Mouse (Mus musculus) cortical plate, adult 2 months (tissue): Measurements from ENCODE around the gene Hnrnpab. TPM values are rescaled to one million over a fixed set of nuclear protein-coding genes. Genes with fewer than 3 reads are reported as not detected.

Source experiments
- H3K27ac ChIP-seq: fragments of 200-500 bp; 2 replicates; pipeline ENCODE4 v1.5.1; 2012; ENCODE audit warnings: low read length, control low read depth, inconsistent platforms; ENCODE audit not compliant: insufficient read depth
- H3K4me1 ChIP-seq: fragments of 200-500 bp; 2 replicates; pipeline ENCODE4 v1.6.1; 2011; ENCODE audit warnings: low read length; ENCODE audit not compliant: control insufficient read depth, insufficient read depth
- H3K4me3 ChIP-seq: fragments of 200-500 bp; 2 replicates; pipeline ENCODE4 v1.5.1; 2011; ENCODE audit warnings: mild to moderate bottlenecking, low read length, control low read depth; ENCODE audit not compliant: insufficient read depth
- CTCF ChIP-seq: fragments of 200-500 bp; IDR thresholded peaks from 2 replicates; pipeline ENCODE4 v1.5.1; 2011; ENCODE audit warnings: mild to moderate bottlenecking, control low read depth, low read length; ENCODE audit not compliant: insufficient read depth; ENCODE audit errors: extremely low read depth
- POLR2A ChIP-seq: fragments of 200-500 bp; IDR thresholded peaks from 2 replicates; pipeline ENCODE4 v1.6.1; 2011; ENCODE audit warnings: mild to moderate bottlenecking, low read length, control low read depth; ENCODE audit not compliant: insufficient read depth; ENCODE audit errors: extremely low read depth
- polyA plus RNA-seq: library from polyadenylated mRNA; depleted of rRNA; stranded (reverse); fragments of >200 nt; gene quantifications from 2 replicates; pipeline ENCODE4 v1.2.3, GENCODE M21; 2012

The Hnrnpab gene
- polyA plus RNA-seq, 1 experiment = 100 TPM

GRCm38 (mm10) chr11:51584431-51585248 is 22.0 kb downstream of the Hnrnpab start, which contains the start of gene Phykpl:
Phykpl (plus strand) TSS chr11:51584757.
- Histone ChIP-seq H3K4me3 (peak within 1 kb of the TSS; percentile 65), H3K4me1 (peaks cover 3% of the 10 kb centered on the region; the same call in 1 of the 2 replicates)
- TF ChIP-seq POLR2A (peak; percentile 97), CTCF (no peak)

GRCm38 (mm10) chr11:51584057-51584430 is 22.6 kb downstream of the Hnrnpab start:
- Histone ChIP-seq H3K4me1 (peaks cover 3% of the 10 kb centered on the region; the same call in 1 of the 2 replicates), H3K4me3 (peak overlapping the region; percentile 65), H3K27ac (peak overlapping the region; percentile 89)
- TF ChIP-seq POLR2A = no peak
- TF ChIP-seq CTCF = no peak

More at GRCm38 (mm10) chr11:51584431-51585248, 22.0 kb downstream of the Hnrnpab start, which contains the start of gene Phykpl:
- peak within 1 kb of the TSS; percentile 89 for H3K27ac ChIP-seq

DNA sequence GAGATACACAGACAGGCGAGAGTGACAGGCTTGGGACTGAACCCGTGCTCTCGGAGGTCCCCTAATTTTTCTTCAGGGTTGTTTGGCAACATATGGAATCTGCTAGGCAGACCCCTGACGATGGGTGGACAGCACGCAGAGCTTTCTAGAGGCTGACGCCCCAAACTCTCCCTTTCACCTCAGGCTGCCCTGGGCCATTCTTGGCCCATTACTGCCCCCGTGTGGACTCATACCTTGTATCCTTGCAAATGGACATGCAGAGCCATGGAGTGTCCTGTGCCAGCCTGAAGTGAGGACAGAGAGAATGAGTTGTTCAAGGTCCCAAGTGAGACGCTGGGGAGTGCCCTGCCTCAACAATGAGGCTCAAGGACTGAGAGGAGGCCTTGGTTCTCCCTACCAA is 23.9 kb downstream of the Hnrnpab start:
- TF ChIP-seq POLR2A (no peak), CTCF (peak; percentile 40)
- Histone ChIP-seq H3K4me3 (no peak overlapping the region), H3K4me1 (peaks cover 3% of the 10 kb centered on the region; the same call in 1 of the 2 replicates), H3K27ac (no peak overlapping the region)

DNA sequence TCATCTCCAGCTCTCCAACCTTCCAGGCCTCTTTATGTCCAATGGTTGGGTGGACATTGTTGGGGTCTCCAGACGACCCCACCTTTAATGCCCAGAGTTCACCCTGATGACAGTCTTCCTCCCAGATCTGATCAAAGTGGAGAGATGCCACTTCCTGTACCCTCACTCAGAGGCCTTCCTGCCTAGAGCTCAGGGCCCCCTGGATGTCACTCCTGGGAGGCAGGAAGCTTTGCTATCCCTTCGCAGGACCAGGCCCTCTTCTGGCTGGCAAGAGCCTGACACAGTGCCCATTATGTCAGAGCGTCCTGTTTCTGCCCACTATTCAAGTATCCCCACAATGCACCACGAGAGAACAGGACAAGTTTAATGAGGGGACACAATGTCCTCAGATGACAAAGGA is 27.6 kb downstream of the Hnrnpab start:
- TF ChIP-seq POLR2A (no peak), CTCF (no peak)

DNA sequence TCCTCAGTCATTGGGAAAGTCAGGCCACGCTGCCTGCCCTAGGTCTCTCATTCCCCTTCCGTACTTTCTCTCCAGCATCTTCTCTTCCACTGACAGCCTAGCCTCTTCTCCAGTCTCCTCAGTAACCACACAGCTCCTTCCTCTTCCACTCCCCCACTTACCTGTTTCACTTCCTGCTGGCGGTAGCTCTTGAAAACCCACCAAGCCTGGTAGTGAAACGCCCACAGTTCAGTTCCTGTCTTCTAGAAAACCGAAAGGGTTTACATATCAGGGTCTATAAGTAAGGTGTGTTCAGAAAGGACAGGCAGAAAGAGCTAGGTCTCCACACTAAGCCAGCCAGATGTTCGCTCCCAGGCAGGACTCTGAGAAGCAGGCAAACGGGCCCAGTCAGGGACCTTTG is 29.1 kb downstream of the Hnrnpab start:
- Histone ChIP-seq H3K4me1 (no peaks in the 10 kb centered on the region), H3K27ac (no peak overlapping the region), H3K4me3 (no peak overlapping the region)
- TF ChIP-seq POLR2A (no peak), CTCF (no peak)

More for the DNA sequence above, 27.6 kb downstream of the Hnrnpab start:
- H3K4me3 ChIP-seq = no peak overlapping the region
- 0 out of 2 replicates have a peak, but pooled peaks cover 1% of the 10 kb centered on the region for H3K4me1 ChIP-seq
- H3K27ac ChIP-seq = no peak overlapping the region

GRCm38 (mm10) chr11:51576454-51576853 is 30.2 kb downstream of the Hnrnpab start:
- Histone ChIP-seq H3K27ac (no peak overlapping the region), H3K4me1 (no peaks in the 10 kb centered on the region), H3K4me3 (no peak overlapping the region)
- TF ChIP-seq POLR2A (no peak), CTCF (no peak)

DNA sequence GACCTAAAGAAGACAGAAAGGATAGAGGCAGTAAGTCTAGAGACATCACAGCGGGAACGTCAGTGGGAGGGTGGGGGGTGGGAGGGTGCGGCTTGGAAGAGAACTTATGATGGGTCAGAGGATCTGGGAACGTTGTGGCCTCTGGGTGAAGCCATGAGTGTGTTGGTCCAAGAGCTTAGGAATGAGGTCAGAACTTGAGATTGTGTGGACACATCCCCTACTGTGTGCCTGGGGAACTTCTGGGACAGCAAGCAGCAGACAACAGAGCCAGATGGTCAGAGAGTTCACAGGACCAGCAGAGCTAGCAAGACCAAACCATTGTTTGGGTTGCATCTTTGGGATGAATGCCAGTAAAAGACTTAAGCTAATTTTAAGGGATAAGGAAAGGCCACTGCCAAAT is 37.8 kb downstream of the Hnrnpab start:
- Histone ChIP-seq H3K27ac (no peak overlapping the region), H3K4me1 (no peaks in the 10 kb centered on the region), H3K4me3 (no peak overlapping the region)
- TF ChIP-seq CTCF (no peak), POLR2A (no peak)

- TF ChIP-seq POLR2A (no peak), CTCF (no peak)
- Histone ChIP-seq H3K27ac (no peak overlapping the region), H3K4me1 (no peaks in the 10 kb centered on the region), H3K4me3 (no peak overlapping the region)
These were observed 40.7 kb downstream of the Hnrnpab start for GRCm38 (mm10) chr11:51565951-51566350.

DNA sequence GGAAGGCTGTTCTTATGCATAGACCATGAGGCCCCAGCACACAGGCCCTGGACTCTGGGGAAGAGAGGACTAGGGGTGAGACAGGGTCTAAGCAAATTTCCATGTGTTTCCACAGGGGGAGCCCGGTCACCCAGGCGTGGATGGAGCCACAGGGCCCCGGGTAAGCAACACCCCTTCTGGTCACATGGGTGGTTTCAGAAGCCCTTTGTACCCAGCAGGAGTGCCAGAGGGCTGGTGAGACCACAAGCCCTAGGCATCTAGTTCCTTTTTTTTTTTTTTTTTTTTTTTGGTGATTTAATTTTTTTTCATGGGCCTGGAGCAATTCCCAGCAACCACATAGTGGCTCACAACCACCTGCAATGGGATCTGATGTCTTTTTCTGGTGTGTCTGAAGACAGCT is 41.6 kb downstream of the Hnrnpab start:
- H3K4me3 ChIP-seq = no peak overlapping the region
- H3K27ac ChIP-seq = no peak overlapping the region
- no peaks in the 10 kb centered on the region for H3K4me1 ChIP-seq
- no peak for TF ChIP-seq CTCF
- TF ChIP-seq POLR2A = no peak

DNA sequence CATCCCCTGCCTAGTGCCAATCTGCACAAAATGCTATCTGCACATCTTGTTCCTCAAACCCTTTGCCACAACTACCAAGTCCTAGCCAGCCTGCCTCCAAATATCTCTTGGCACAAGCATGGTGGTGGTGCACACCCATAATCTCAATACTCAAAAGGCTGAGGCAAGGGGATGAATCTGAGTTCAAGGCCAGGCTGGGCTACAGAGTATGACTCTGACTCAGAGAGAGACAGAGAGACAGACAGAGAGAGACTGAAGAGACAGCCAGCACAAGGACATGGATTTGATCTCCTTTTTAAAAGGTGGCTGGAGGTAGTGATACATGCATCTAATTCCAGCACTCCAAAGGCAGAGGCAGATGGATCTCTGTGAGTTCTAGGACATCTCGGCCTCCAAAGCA is 43.4 kb downstream of the Hnrnpab start:
- no peak overlapping the region for H3K27ac ChIP-seq
- no peak overlapping the region for H3K4me3 ChIP-seq
- no peak for TF ChIP-seq POLR2A
- no peaks in the 10 kb centered on the region for H3K4me1 ChIP-seq
